Mouse (Mus musculus): ENCODE measurements around the gene Zfp408. TPM values are rescaled to one million over a fixed set of nuclear protein-coding genes. Genes with fewer than 3 reads are reported as not detected.
"Not testable (repeated sequence)": the region's sequence is repeated elsewhere in the genome, so short reads cannot be mapped to it uniquely, and the experiment has no call there.

Zfp408 gene
- polyA plus RNA-seq, 1 experiment from 2014 or later: 15.2 TPM

- CTCF ChIA-PET: no interaction called here
- DNase-seq (ENCODE audit: low read depth, low spot score) (no peak), ATAC-seq (no peak)
- TF ChIP-seq CTCF (IDR thresholded peaks at IDR 0.05): no peak
- in situ Hi-C loops (cut with MboI; ENCODE audit: low pct_unique_long_range_greater_than_20kb): no loop called here
- H3K27me3 ChIP-seq: no peaks in the 10 kb centered on the region
- POLR2A ChIA-PET: no interaction called here
Measured at GRCm38 (mm10) chr2:91622356-91622755, 27.2 kb downstream of the Zfp408 start.

DNA sequence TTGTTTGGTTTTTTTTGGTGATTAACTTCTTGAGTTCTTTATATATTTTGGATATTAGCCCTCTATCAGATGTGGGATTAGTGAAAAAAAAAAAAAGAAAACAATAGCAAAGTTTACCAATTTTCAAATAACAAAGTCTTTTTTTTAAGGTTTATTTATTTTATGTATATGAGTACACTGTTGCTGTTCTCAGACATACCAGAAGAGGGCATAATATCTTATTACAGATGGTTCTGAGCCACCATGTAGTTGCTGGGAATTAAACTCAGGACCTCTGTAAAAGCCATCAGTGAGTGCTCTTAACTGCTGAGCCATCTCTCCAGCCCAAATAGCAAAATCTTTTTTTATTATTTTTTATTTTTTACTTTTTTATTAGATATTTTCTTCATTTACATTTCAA, 40.2 kb downstream of the Zfp408 start:
- DNase-seq (ENCODE audit: low read depth, low spot score); in situ Hi-C loops (cut with MboI; ENCODE audit: low pct_unique_long_range_greater_than_20kb); POLR2A ChIA-PET; ATAC-seq; H3K27me3 ChIP-seq; CTCF ChIA-PET: not testable (repeated sequence)
- TF ChIP-seq CTCF (IDR thresholded peaks at IDR 0.05): peak; percentile 26

DNA sequence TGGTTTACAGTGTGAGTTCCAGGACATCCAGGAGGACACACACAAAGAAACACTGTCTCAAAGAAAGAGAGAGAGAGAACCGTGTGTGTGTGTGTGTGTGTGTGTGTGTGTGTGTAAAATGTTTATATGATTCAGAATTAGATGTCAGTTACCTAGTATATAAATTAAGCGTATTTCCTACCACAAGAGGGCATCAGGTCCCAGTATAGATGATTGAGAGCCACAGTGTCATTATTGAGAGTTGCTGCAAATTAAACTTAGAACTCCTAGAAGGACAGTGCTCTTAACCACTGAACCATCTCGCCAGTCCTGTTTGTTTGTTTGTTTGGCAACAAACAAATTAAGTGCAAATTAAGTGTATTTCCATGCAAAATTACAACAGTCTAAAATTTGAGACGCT, 47.2 kb downstream of the Zfp408 start:
- ChIA-PET CTCF (no interaction called here), POLR2A (no interaction called here)
- peak; percentile 19 for TF ChIP-seq CTCF (IDR thresholded peaks at IDR 0.05)
- in situ Hi-C loops (cut with MboI; ENCODE audit: low pct_unique_long_range_greater_than_20kb): no loop called here
- no peak for ATAC-seq
- DNase-seq (ENCODE audit: low read depth, low spot score): no peak
- no peaks in the 10 kb centered on the region for H3K27me3 ChIP-seq

- CTCF ChIA-PET: interaction anchor here (1.3 kb wide), 2 partner anchors 31 to 47 kb away, joined by 3 read pairs; no protein-coding TSS in a partner anchor
- in situ Hi-C loops (cut with MboI; ENCODE audit: low pct_unique_long_range_greater_than_20kb): no loop called here
- DNase-seq (ENCODE audit: low read depth, low spot score) (no peak), ATAC-seq (no peak)
- POLR2A ChIA-PET: no interaction called here
- TF ChIP-seq CTCF (IDR thresholded peaks at IDR 0.05): no peak
- no peaks in the 10 kb centered on the region for H3K27me3 ChIP-seq
Measured at GRCm38 (mm10) chr2:91600475-91600874, 49.1 kb downstream of the Zfp408 start.

Other genes with a start within 250 kb of the Zfp408 start
- gene 1110051M20Rik, start 205.1 kb downstream of the Zfp408 start, polyA plus RNA-seq (2021): 15.1 TPM
- gene Lrp4, start 192.3 kb downstream of the Zfp408 start, polyA plus RNA-seq (2021): 3.4 TPM
- 58.1 TPM for gene Ckap5, start 123.0 kb downstream of the Zfp408 start, polyA plus RNA-seq (2021)
- not detected for gene F2, start 13.4 kb downstream of the Zfp408 start, polyA plus RNA-seq (2021)
- 80.1 TPM for gene Arhgap1, start 69 bp upstream of the Zfp408 start, polyA plus RNA-seq (2021)
- gene Atg13, start 60.8 kb upstream of the Zfp408 start, polyA plus RNA-seq (2021): 25.3 TPM
- gene Harbi1, start 61.1 kb upstream of the Zfp408 start, polyA plus RNA-seq (2021): 11.4 TPM
- 27.5 TPM for gene Ambra1, start 80.3 kb upstream of the Zfp408 start, polyA plus RNA-seq (2021)

Data from Patski (cell line).